In genomic region chr1:52630248-52630936, GRCm38 (mm10) we compare ENCODE assay signal across 8 mouse cellular contexts. TPM values are rescaled to one million over a fixed set of nuclear protein-coding genes. Genes with fewer than 3 reads are reported as not detected.
DNase-seq lines count a peak whose midpoint lies in the region; ATAC-seq and TF ChIP-seq lines count a peak whose summit lies in the region.

Gene Nemp2 (plus strand): TSS chr1:52630703.

- peak within 1 kb of the TSS; percentile 37; the same call in 1 of the 2 replicates for H3K27ac ChIP-seq in forebrain, embryonic 11.5 days (ENCODE audit: low read depth, low read length)
- H3K27ac ChIP-seq in heart, embryonic 16.5 days (ENCODE audit: low read length): peak within 1 kb of the TSS; percentile 71
- no peak within 1 kb of the TSS for H3K27ac ChIP-seq in liver, embryonic 14.5 days
- peak within 1 kb of the TSS; percentile 85 for H3K27ac ChIP-seq in stomach, embryonic 15.5 days

- H3K36me3 ChIP-seq in E14TG2a.4 (ENCODE audit: insufficient read depth, low read length): peaks cover 19% of the 10 kb centered on the region
- H3K36me3 ChIP-seq in forebrain, embryonic 11.5 days (ENCODE audit: control insufficient read depth, insufficient read depth, low read length): no peaks in the 10 kb centered on the region; the same call in 1 of the 2 replicates
- no peaks in the 10 kb centered on the region for H3K36me3 ChIP-seq in heart, embryonic 16.5 days (ENCODE audit: control insufficient read depth, insufficient read depth)
- no peaks in the 10 kb centered on the region for H3K36me3 ChIP-seq in liver, embryonic 14.5 days (replicated peaks; ENCODE audit: control insufficient read depth, insufficient read depth, low read depth)
- H3K36me3 ChIP-seq in stomach, embryonic 15.5 days: 0 out of 2 replicates have a peak, but pooled peaks cover 5% of the 10 kb centered on the region

- H3K9ac ChIP-seq in forebrain, embryonic 11.5 days (ENCODE audit: low read length): peak within 1 kb of the TSS; percentile 79
- H3K9ac ChIP-seq in heart, embryonic 16.5 days (ENCODE audit: low read length): peak within 1 kb of the TSS; percentile 83
- H3K9ac ChIP-seq in liver, embryonic 14.5 days (replicated peaks): peak within 1 kb of the TSS; percentile 83
- H3K9ac ChIP-seq in stomach, embryonic 15.5 days: peak within 1 kb of the TSS; percentile 49

- peak; percentile 17; the same call in 1 of the 2 replicates for TF ChIP-seq CTCF in E14TG2a.4 (conservative IDR thresholded peaks at IDR 0.05; ENCODE audit: low read length)
- TF ChIP-seq CTCF in liver, embryonic 14.5 days (IDR thresholded peaks at IDR 0.05; ENCODE audit: low read depth): peak; percentile 88

- ATAC-seq in forebrain, embryonic 11.5 days (replicated peaks; ENCODE audit: low FRiP score): peak; percentile 97
- ATAC-seq in heart, embryonic 16.5 days (replicated peaks; ENCODE audit: extremely low read depth, insufficient read depth, low FRiP score): peak; percentile 93
- peak; percentile 88 for ATAC-seq in liver, embryonic 14.5 days (ENCODE audit: insufficient read depth)
- peak; percentile 88 for ATAC-seq in stomach, embryonic 15.5 days (ENCODE audit: insufficient read depth, low FRiP score, low read depth)

- H3K4me2 ChIP-seq in forebrain, embryonic 11.5 days (ENCODE audit: low read depth, low read length, severe bottlenecking): peak within 1 kb of the TSS; percentile 44
- peak within 1 kb of the TSS; percentile 63 for H3K4me2 ChIP-seq in heart, embryonic 16.5 days (ENCODE audit: low read depth, low read length)
- H3K4me2 ChIP-seq in liver, embryonic 14.5 days (ENCODE audit: low read depth): peak within 1 kb of the TSS; percentile 71
- H3K4me2 ChIP-seq in stomach, embryonic 15.5 days: peak within 1 kb of the TSS; percentile 50

- peak; percentile 65 for DNase-seq in c-Kit-positive CD71-positive TER-119-negative erythroid progenitor cells, embryonic 14.5 days (ENCODE audit: low read depth)
- DNase-seq in forebrain, embryonic 11.5 days (ENCODE audit: low spot score): peak; percentile 97
- peak; percentile 89 to 94 for DNase-seq in kidney, postnatal 36 days
- peak; percentile 65 to 69 (median 69) for DNase-seq in liver, embryonic 14.5 days (ENCODE audit: low read depth in 3 of 3, low spot score in 3 of 3)
- DNase-seq in neural tube, embryonic 10.5 days (ENCODE audit: extremely low spot score, low spot score): peak; percentile 95

- peaks cover 5% of the 10 kb centered on the region for H3K9me3 ChIP-seq in E14TG2a.4 (ENCODE audit: low read length)
- H3K9me3 ChIP-seq in forebrain, embryonic 11.5 days (ENCODE audit: control insufficient read depth, low read length): no peaks in the 10 kb centered on the region
- H3K9me3 ChIP-seq in heart, embryonic 16.5 days (replicated peaks; ENCODE audit: control insufficient read depth, low read length): no peaks in the 10 kb centered on the region
- no peaks in the 10 kb centered on the region for H3K9me3 ChIP-seq in liver, embryonic 14.5 days (ENCODE audit: control insufficient read depth, low read length)
- no peaks in the 10 kb centered on the region for H3K9me3 ChIP-seq in stomach, embryonic 15.5 days

- H3K4me1 ChIP-seq in E14TG2a.4 (replicated peaks; ENCODE audit: low read depth, low read length): peaks cover 24% of the 10 kb centered on the region
- no peaks in the 10 kb centered on the region for H3K4me1 ChIP-seq in forebrain, embryonic 11.5 days (replicated peaks; ENCODE audit: control insufficient read depth, insufficient read depth, low read length)
- H3K4me1 ChIP-seq in heart, embryonic 16.5 days (ENCODE audit: control insufficient read depth, insufficient read depth, low read length): peaks cover 4% of the 10 kb centered on the region; the same call in 1 of the 2 replicates
- H3K4me1 ChIP-seq in liver, embryonic 14.5 days (replicated peaks; ENCODE audit: control insufficient read depth in 2 of 2, insufficient read depth in 2 of 2, low read length in 1 of 2): peaks cover 2 to 5% of the 10 kb centered on the region in 2 experiments; a peak in 2 of 4 replicates
- 0 out of 2 replicates have a peak, but pooled peaks cover 4% of the 10 kb centered on the region for H3K4me1 ChIP-seq in stomach, embryonic 15.5 days

- peaks cover 4% of the 10 kb centered on the region; the same call in 1 of the 2 replicates for H3K27me3 ChIP-seq in E14TG2a.4 (ENCODE audit: insufficient read depth, low read length)
- no peaks in the 10 kb centered on the region for H3K27me3 ChIP-seq in forebrain, embryonic 11.5 days (ENCODE audit: control insufficient read depth, insufficient read depth, low read length)
- no peaks in the 10 kb centered on the region for H3K27me3 ChIP-seq in heart, embryonic 16.5 days (ENCODE audit: control insufficient read depth, insufficient read depth, low read length)
- H3K27me3 ChIP-seq in liver, embryonic 14.5 days (ENCODE audit: control insufficient read depth, insufficient read depth, low read length): no peaks in the 10 kb centered on the region
- H3K27me3 ChIP-seq in stomach, embryonic 15.5 days (replicated peaks): no peaks in the 10 kb centered on the region

- peak within 1 kb of the TSS; percentile 98 for H3K4me3 ChIP-seq in E14TG2a.4 (replicated peaks; ENCODE audit: low read length)
- peak within 1 kb of the TSS; percentile 70 for H3K4me3 ChIP-seq in forebrain, embryonic 11.5 days (ENCODE audit: low read depth, low read length)
- peak within 1 kb of the TSS; percentile 79 for H3K4me3 ChIP-seq in heart, embryonic 16.5 days (ENCODE audit: low read length)
- H3K4me3 ChIP-seq in liver, embryonic 14.5 days (ENCODE audit: insufficient read depth in 1 of 2, low read depth in 2 of 2, low read length in 2 of 2): peak within 1 kb of the TSS; percentile 94 to 96
- H3K4me3 ChIP-seq in stomach, embryonic 15.5 days (replicated peaks): peak within 1 kb of the TSS; percentile 75

- WGBS in forebrain, embryonic 11.5 days: under 1% methylated on average over 44 of the region's 44 CpGs
- WGBS in heart, embryonic 16.5 days: 0% methylated on average over 43 of the region's 44 CpGs
- WGBS in liver, embryonic 14.5 days (ENCODE audit: insufficient replicate concordance): under 1% methylated on average over 44 of the region's 44 CpGs
- under 1% methylated on average over 43 of the region's 44 CpGs for WGBS in stomach, embryonic 15.5 days

- no peak for TF ChIP-seq EP300 in liver, embryonic 14.5 days (IDR thresholded peaks at IDR 0.05; ENCODE audit: low read depth)

RNA-seq across cellular contexts. Expression of gene Nemp2, which starts in this region (rescaled TPM):
- polyA plus RNA-seq in forebrain, embryonic 11.5 days (2014; fragmentation: Nextera tagmentation; extraction: Ambion mirVana): 11.6 and 14.5 TPM in 2 replicates
- 4.7 and 5.7 TPM in 2 replicates for polyA plus RNA-seq in heart, embryonic 16.5 days (2015; fragmentation: Nextera tagmentation; extraction: Ambion mirVana)
- polyA plus RNA-seq in liver, embryonic 14.5 days (2012; rRNA removed): 2.2 and 2.6 TPM in 2 replicates
- 1.6 and 1.7 TPM in 2 replicates for polyA plus RNA-seq in liver, embryonic 14.5 days (2014; fragmentation: Nextera tagmentation; extraction: Ambion mirVana)
- polyA plus RNA-seq in stomach, embryonic 15.5 days (2015; fragmentation: Nextera tagmentation; extraction: Ambion mirVana): 7.4 and 9.3 TPM in 2 replicates
